Mouse (Mus musculus) c-Kit-negative CD71-positive TER-119-positive erythroid progenitor cells, embryonic 14.5 days (primary cell): ENCODE data around the gene Tnr.

Experiments used
- DNase-seq: peaks from one replicate; pipeline ENCODE4 v3.0.0-alpha.2; 2013; ENCODE audit warnings: low read depth, low spot score

Gene Tnr

DNA sequence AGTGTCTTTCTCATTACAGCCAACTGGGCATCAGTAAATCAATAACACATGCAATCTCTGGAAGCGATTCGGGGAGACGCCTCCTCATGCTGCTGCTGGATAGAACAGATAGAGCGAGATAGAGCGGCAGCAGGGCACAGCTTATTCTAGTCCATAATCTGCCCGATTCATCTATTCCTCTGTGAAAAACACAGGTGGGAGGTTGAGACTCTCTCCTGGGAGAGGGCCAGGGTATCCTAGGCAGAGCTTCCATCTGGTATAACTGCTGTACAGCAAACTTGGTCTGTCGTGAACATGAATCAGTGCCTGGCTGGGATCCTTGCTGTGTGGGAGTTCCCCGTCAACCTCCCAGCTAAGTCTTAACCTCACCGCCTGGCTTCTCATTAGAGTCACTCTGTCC lies 193.4 kb downstream of the Tnr start:
- DNase-seq, result no peak

- no peak for DNase-seq
These were observed 200.2 kb downstream of the Tnr start for GRCm38 (mm10) chr1:159723733-159724132.

DNA sequence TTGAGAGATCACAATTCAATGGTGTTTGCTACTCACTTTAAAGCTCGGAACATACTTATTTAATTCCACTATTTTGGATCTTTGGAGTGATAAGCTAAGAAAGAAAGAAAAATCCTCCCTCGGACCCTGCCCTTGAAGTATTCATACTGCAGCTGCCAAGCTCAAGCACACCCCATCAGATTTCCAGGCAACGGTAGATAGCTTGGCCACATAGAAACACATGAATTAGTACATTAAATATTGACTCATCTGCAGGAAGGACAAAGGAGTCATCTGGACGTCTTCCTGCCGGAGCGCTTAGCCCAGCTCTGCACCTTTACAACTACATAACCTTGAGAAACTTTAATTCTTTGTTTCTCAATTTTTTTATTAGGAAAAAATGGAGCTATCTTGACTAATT lies 205.7 kb downstream of the Tnr start:
- DNase-seq, result no peak

DNA sequence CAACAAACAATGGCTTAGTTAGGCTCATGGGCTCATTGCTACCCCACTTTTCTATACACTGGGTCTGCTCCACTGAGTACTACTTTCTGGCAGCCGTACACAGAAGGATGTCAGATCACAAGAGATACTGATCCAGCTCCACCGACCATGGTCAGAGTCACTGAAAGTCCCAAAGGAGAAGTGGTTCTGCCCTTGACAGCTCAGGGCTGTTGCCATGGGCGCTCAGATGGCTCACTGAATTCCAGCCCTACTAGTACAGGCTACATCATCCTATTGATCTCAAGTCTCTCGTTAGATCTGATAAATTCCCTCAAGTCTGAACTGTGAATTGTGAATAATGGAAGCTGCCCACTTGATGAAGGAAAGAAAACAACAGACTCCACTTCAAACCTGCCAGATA lies 207.3 kb downstream of the Tnr start:
- DNase-seq, result no peak

- DNase-seq, result no peak
These were observed 211.5 kb downstream of the Tnr start for GRCm38 (mm10) chr1:159735099-159735498.

GRCm38 (mm10) chr1:159739478-159739877 lies 215.9 kb downstream of the Tnr start:
- no peak for DNase-seq

- DNase-seq, result no peak
These were observed 217.9 kb downstream of the Tnr start for GRCm38 (mm10) chr1:159741237-159742002.

DNA sequence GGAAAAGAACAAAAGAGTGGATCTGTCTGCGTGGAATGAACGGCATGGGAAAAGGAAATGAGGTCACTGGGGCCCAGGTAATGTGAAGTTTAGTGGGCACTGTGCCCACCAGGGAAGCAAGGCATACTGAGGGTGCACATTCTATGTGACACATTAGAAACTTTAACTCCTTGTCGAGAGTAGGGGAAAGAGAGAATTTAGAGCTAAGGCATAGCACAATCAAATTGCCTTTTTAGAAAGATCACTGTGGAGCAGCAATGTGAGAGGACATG lies 218.4 kb downstream of the Tnr start:
- no peak for DNase-seq

- no peak for DNase-seq
These were observed 220.2 kb downstream of the Tnr start for GRCm38 (mm10) chr1:159743744-159744253.

DNA sequence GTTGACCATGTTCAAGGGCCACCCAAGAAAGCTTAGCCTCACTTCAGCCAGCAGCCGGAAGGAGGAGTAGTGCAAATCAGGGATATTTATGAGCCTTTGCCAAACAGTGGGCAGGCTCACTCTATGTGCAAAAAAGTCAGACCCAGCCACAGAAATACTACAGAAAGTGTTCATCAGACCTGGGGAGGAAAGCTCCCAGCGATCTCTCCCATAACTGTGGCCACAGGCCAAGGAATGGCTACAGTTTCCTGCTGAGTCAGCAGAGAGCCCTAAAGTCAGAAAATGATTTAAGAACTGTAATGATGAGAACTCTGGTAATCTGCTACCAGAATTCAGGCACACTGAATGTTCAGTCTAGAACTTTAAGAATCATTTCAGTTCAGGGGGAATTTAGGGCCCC lies 221.7 kb downstream of the Tnr start:
- no peak for DNase-seq

- DNase-seq, result no peak
These were observed 224.4 kb downstream of the Tnr start for GRCm38 (mm10) chr1:159747969-159748368.

GRCm38 (mm10) chr1:159750411-159750810 lies 226.8 kb downstream of the Tnr start:
- no peak for DNase-seq

DNA sequence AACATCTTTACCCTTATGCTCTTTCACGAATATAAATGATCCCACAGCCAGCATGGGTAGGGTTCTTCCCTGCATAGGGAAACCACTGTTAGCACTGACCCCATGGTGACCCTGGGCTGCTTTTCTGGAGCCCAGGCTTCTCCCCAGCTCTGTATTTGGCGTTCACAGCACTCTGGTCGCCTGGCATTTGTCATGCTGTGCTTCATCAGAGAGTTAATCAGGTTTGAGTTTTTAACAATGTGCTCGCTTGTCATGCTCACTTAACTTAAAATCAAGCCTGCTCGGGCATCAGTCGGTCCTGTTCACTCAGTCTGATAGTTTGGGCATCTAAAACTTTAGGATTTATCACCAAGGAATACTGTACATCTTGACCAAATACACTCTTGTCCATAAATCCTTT lies 227.3 kb downstream of the Tnr start:
- DNase-seq, result no peak

DNA sequence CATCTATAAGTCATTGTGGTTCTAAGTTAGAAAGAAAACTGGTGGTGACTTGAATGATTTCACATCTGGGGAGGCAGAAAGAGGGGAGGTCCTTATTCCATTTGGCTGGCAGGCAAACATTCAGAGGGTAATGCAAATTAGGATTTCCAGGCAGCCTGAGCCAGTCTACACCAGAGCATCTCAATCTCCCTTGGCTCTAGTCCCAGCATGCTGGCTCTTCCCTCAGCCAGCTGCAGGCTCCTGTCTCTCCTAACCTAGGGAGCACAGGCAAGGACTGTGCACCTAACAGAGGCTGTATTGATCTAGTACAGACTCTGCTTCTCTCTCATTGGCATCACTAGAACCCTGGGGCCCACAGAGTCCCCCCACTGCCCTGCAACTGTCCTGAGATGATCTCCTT lies 237.4 kb downstream of the Tnr start:
- no peak for DNase-seq

- DNase-seq, result no peak
These were observed 240.3 kb downstream of the Tnr start for GRCm38 (mm10) chr1:159763901-159764300.

- no peak for DNase-seq
These were observed 241.3 kb downstream of the Tnr start for GRCm38 (mm10) chr1:159764897-159765296.

GRCm38 (mm10) chr1:159769948-159770347 lies 246.4 kb downstream of the Tnr start:
- no peak for DNase-seq

DNA sequence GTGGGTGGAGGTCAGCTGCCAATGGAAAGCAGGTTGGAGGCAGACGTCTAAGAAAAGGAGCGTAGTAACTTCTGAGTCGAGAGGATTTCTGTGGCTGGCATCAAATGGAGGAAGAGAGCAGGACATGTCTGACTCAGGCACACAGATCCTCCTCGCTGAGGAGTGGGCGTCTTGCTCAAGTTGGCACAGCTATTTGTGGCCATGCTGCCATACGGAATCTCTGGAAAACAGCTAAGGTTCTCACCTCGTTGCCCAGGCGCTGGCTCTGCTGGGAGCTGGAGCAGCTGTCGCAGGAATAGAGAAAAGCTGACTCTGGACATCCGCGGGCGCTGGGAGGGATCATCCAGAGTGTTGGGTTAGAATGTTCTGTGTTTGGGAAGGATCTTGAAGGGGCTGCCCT lies 250.1 kb downstream of the Tnr start:
- DNase-seq, result no peak

GRCm38 (mm10) chr1:159775168-159775567 lies 251.6 kb downstream of the Tnr start:
- no peak for DNase-seq

- DNase-seq, result no peak
These were observed 253.5 kb downstream of the Tnr start for GRCm38 (mm10) chr1:159777107-159777506.

- DNase-seq, result no peak
These were observed 255.9 kb downstream of the Tnr start for GRCm38 (mm10) chr1:159779424-159779823.

DNA sequence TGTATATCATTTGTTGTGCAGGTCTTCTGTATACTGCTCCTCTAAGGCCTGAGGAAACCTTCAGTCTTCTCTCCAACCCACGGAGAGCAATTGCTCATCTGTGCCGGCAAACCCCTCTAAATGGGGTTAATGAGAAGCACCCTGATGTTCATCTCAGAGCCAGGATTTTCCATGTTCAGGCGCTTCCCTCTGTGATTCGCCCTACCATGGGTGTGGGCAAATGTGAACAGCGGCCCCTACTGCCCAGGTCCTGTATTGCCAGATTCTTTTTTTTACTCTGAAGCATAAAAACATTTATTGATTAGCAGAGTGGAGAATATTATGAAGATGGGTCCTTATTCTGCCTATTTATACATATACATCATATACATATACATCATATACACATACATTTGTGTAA lies 260.3 kb downstream of the Tnr start:
- no peak for DNase-seq

DNA sequence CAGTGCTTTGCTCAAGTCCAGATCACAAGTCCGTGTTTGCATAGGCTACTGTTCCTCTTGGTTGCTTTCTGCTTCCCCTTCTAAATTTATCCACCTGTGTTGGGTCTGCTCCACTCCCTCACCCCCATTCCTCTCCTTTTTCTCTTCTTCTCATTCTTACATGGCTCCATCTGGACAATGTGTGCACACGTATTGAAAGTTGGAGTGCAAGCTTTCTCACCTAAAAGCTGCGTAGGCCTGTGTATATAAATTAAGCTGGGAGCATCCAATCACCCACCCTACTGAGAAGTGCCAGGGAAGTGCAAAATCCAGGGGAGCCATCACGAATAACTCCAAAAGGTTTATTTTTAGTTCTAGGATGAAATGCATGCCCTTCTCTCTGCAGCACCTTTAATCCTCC lies 264.7 kb downstream of the Tnr start:
- DNase-seq, result no peak

DNA sequence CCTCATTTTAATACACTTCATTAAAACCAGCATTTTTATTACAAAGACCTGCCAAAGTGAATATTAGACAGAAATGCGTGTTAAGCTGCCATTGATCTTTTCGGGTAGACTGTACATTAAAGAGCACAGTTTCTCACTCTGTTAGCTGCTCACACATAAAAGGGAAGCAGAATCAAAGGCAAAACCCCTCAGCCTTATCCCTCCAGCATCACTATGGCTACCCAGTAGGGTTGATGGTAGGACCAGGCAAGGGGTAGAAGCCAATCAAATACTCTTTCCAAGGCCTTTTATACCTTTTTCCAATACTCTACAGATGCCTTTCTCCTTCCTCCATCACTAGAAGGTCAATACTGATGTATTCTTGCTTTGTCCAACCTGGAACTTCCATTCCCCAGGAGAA lies 269.0 kb downstream of the Tnr start:
- no peak for DNase-seq
